Mouse (Mus musculus) myocyte (in vitro differentiated cells): ENCODE measurements around the gene Tex2. TPM values are rescaled to one million over a fixed set of nuclear protein-coding genes. Genes with fewer than 3 reads are reported as not detected.
A peak's percentile ranks its signal among the peaks of the same experiment; 100 is the strongest.

Source experiments
- H3K27me3 ChIP-seq: one replicate; pipeline ENCODE4 v1.6.1; 2011; ENCODE audit not compliant: control insufficient read depth, insufficient read depth, insufficient read length
- H3K36me3 ChIP-seq: one replicate; pipeline ENCODE4 v1.6.1; 2011; ENCODE audit not compliant: control insufficient read depth, insufficient read depth
- H3K4me2 ChIP-seq: one replicate; pipeline ENCODE4 v1.6.1; 2011; ENCODE audit warnings: low read depth, control low read depth
- H3K4me3 ChIP-seq: one replicate; pipeline ENCODE4 v1.5.1; 2011; ENCODE audit warnings: mild to moderate bottlenecking, control low read depth, moderate library complexity
- H3K79me2 ChIP-seq: one replicate; pipeline ENCODE4 v1.6.1; 2011; ENCODE audit not compliant: control insufficient read depth, insufficient read depth
- H3ac ChIP-seq: one replicate; pipeline ENCODE4 v1.6.1; 2011; ENCODE audit not compliant: control insufficient read depth, insufficient read length
- CEBPB ChIP-seq: IDR thresholded peaks from 2 replicates; pipeline ENCODE4 v1.6.1; 2011; ENCODE audit warnings: mild to moderate bottlenecking, moderate library complexity; ENCODE audit not compliant: poor library complexity, insufficient read depth, severe bottlenecking
- E2F4 ChIP-seq: IDR thresholded peaks from one replicate; pipeline ENCODE4 v1.6.1; 2011; ENCODE audit warnings: mild to moderate bottlenecking, control low read depth, moderate library complexity; ENCODE audit not compliant: insufficient read depth
- MAX ChIP-seq: IDR thresholded peaks from one replicate; pipeline ENCODE4 v1.6.1; 2011; ENCODE audit warnings: low read depth, mild to moderate bottlenecking, control low read depth
- MYOD1 ChIP-seq, 3 experiments: IDR thresholded peaks; one replicate each; pipeline ENCODE4 v1.6.1; 2011; ENCODE audit warnings: control low read depth in 2 of 3, low read depth in 2 of 3, mild to moderate bottlenecking in 2 of 3, moderate library complexity in 1 of 3; ENCODE audit not compliant: insufficient read length in 2 of 3, control insufficient read depth in 1 of 3
- MYOG ChIP-seq, 3 experiments: IDR thresholded peaks; one replicate each; pipeline ENCODE4 v1.6.1; 2011; ENCODE audit warnings: control low read depth in 2 of 3, low read depth in 2 of 3, mild to moderate bottlenecking in 2 of 3; ENCODE audit not compliant: insufficient read length in 2 of 3, control insufficient read depth in 1 of 3, insufficient read depth in 1 of 3
- POLR2A ChIP-seq: IDR thresholded peaks from one replicate; pipeline ENCODE4 v1.6.1; 2011; ENCODE audit warnings: low read depth, mild to moderate bottlenecking, control low read depth, moderate library complexity; ENCODE audit not compliant: insufficient read length
- POLR2AphosphoS2 ChIP-seq: IDR thresholded peaks from one replicate; pipeline ENCODE4 v1.6.1; 2011; ENCODE audit warnings: low read depth, control low read depth; ENCODE audit not compliant: insufficient read length
- REST ChIP-seq: IDR thresholded peaks from one replicate; pipeline ENCODE4 v1.6.1; 2011; ENCODE audit warnings: mild to moderate bottlenecking, control low read depth, moderate library complexity; ENCODE audit not compliant: insufficient read depth, insufficient read length
- SRF ChIP-seq: IDR thresholded peaks from one replicate; pipeline ENCODE4 v1.6.1; 2011; ENCODE audit warnings: low read depth; ENCODE audit not compliant: control insufficient read depth, insufficient read length
- TCF12 ChIP-seq: IDR thresholded peaks from one replicate; pipeline ENCODE4 v1.6.1; 2011; ENCODE audit warnings: mild to moderate bottlenecking, control low read depth; ENCODE audit not compliant: poor library complexity, insufficient read depth, severe bottlenecking
- TCF3 ChIP-seq: IDR thresholded peaks from one replicate; pipeline ENCODE4 v1.6.1; 2011; ENCODE audit warnings: low read depth, control low read depth; ENCODE audit not compliant: insufficient read length
- USF1 ChIP-seq: IDR thresholded peaks from one replicate; pipeline ENCODE4 v1.6.1; 2011; ENCODE audit warnings: low read depth, mild to moderate bottlenecking, control low read depth, moderate library complexity
- polyA plus RNA-seq: library from polyadenylated mRNA; unstranded; fragments of >200 nt; fragmentation: generic; extraction: Trizol; gene quantifications from one replicate; pipeline ENCODE4 v1.2.1, GENCODE M21; 2012; ENCODE audit warnings: missing spikeins

Tex2 gene
- polyA plus RNA-seq, 1 experiment, result 7.0 TPM

DNA sequence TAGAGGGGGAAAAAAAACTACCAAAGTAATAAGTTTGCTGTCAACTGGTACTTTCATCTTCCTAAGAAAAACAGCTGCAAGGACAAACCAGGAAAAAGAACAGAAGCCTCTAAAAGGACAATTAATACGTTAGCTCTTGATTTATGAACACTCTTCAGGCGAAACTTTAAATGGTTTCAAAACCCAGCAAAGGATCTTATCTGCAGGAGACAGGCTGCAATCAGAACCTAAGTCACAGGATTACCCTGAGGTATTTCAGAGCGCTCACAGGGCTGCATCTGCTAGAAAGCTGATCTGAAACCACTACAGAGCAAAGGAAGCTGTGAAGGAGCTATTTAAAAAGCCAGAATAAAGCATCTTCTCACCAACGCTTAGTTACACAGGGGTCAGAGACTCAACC lies 131.6 kb downstream of the Tex2 start:
- H3K79me2 ChIP-seq, result peaks cover 99% of the 10 kb centered on the region
- no peak overlapping the region for H3K4me3 ChIP-seq
- H3K4me2 ChIP-seq, result peak overlapping the region; percentile 74
- no peak for TF ChIP-seq TCF3
- TF ChIP-seq REST, result no peak
- H3K27me3 ChIP-seq, result no peaks in the 10 kb centered on the region
- H3K36me3 ChIP-seq, result no peaks in the 10 kb centered on the region
- H3ac ChIP-seq, result no peak overlapping the region

DNA sequence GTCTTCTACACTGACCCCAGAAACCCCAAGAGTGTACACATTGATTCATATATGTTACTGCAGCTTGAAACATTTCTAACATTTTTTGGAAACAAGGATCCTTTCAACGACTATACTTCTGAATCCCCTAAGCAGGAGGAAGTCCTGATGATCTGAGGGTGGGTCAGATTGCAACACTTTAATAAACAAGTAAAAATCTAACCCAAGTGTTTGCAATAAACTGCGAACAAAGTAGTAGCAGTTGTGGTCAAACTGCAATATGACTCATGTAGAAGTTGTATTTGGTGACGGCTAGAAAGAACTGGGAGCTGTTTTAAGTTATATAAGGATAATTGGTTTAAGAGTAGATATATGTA lies 132.7 kb downstream of the Tex2 start:
- Histone ChIP-seq H3K36me3 (no peaks in the 10 kb centered on the region), H3K4me2 (peak overlapping the region; percentile 74), H3ac (no peak overlapping the region), H3K27me3 (no peaks in the 10 kb centered on the region), H3K79me2 (peaks cover 99% of the 10 kb centered on the region), H3K4me3 (no peak overlapping the region)
- TF ChIP-seq CEBPB (peak; percentile 95), USF1 (no peak), MAX (no peak), MYOD1 (IDR thresholded peaks at IDR 0.05; ENCODE audit: control insufficient read depth in 1 of 3, insufficient read length in 2 of 3, low read depth in 2 of 3) (no peak)

DNA sequence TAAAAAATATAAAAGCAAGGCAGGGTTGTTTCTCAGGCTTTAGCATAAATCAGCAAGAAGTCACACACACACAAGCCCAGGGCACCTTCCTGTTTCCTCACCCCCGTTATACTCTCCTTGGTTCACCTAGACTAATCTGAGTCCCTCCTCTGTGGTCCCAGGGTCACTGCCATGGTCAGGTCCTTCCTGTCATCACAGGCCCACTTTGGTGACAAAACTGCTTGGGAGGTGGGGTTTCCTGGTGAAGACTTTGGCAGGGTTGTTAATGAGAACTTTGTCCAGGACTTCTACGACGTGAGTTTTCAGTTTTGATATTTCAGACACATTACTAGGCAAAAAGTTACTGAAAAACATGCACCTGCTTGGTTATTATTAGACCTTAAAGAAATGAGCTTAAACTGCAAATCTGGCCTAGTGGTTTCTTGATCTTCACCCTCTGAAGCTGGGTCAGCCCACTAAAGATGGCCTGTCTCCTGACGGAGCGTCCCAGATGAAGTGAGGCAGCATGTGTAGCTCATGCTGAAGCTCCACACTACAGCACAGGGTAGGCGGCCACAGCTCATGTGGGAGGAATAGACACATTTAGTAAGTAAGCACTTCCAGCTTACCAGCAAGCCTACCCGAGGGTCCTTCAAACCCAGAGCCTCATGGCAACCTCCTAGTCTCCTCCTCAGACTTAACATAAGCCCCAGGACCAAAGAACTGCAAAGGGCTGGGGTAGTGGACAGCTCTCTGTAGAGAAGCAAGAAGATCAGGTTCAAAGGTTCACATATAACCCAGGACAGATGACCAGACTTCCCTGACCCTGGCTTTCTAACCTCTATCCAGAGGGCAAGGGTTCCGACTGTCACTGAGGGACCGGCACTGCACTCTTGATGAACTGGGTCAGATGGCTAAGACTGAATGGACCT lies 133.3 kb downstream of the Tex2 start:
- Histone ChIP-seq H3K27me3 (no peaks in the 10 kb centered on the region), H3K4me2 (peak overlapping the region; percentile 74), H3K4me3 (no peak overlapping the region), H3ac (no peak overlapping the region), H3K36me3 (no peaks in the 10 kb centered on the region), H3K79me2 (peaks cover 99% of the 10 kb centered on the region)
- TF ChIP-seq E2F4, result no peak
- no peak for TF ChIP-seq REST
- no peak for TF ChIP-seq MAX
- TF ChIP-seq USF1, result no peak
- TF ChIP-seq TCF3, result no peak
- no peak for TF ChIP-seq CEBPB
- TF ChIP-seq POLR2AphosphoS2, result no peak
- no peak for TF ChIP-seq MYOD1 (IDR thresholded peaks at IDR 0.05; ENCODE audit: control insufficient read depth in 1 of 3, insufficient read length in 2 of 3, low read depth in 2 of 3)
- TF ChIP-seq POLR2A, result no peak
- no peak for TF ChIP-seq SRF
- TF ChIP-seq TCF12, result no peak
- no peak for TF ChIP-seq MYOG (IDR thresholded peaks at IDR 0.05; ENCODE audit: control insufficient read depth in 1 of 3, insufficient read depth in 1 of 3, insufficient read length in 2 of 3, low read depth in 2 of 3)

- TF ChIP-seq TCF12, result no peak
- no peak for TF ChIP-seq POLR2A
- TF ChIP-seq SRF, result no peak
- TF ChIP-seq MYOD1 (IDR thresholded peaks at IDR 0.05; ENCODE audit: control insufficient read depth in 1 of 3, insufficient read length in 2 of 3, low read depth in 2 of 3), result no peak
- TF ChIP-seq USF1, result no peak
- TF ChIP-seq POLR2AphosphoS2, result no peak
- no peak for TF ChIP-seq TCF3
- no peak for TF ChIP-seq MYOG (IDR thresholded peaks at IDR 0.05; ENCODE audit: control insufficient read depth in 1 of 3, insufficient read depth in 1 of 3, insufficient read length in 2 of 3, low read depth in 2 of 3)
- no peak for TF ChIP-seq REST
- TF ChIP-seq MAX, result no peak
- no peak for TF ChIP-seq E2F4
- TF ChIP-seq CEBPB, result no peak
- H3ac ChIP-seq, result no peak overlapping the region
- no peaks in the 10 kb centered on the region for H3K27me3 ChIP-seq
- H3K36me3 ChIP-seq, result no peaks in the 10 kb centered on the region
- peaks cover 99% of the 10 kb centered on the region for H3K79me2 ChIP-seq
- no peak overlapping the region for H3K4me3 ChIP-seq
- H3K4me2 ChIP-seq, result no peak overlapping the region
These were observed 134.5 kb downstream of the Tex2 start for GRCm38 (mm10) chr11:106478745-106479144.

- H3ac ChIP-seq, result no peak overlapping the region
- H3K4me2 ChIP-seq, result no peak overlapping the region
- H3K79me2 ChIP-seq, result peaks cover 99% of the 10 kb centered on the region
- peak; percentile 67; the same call in 1 of the 2 replicates for TF ChIP-seq CEBPB
- no peak for TF ChIP-seq REST
- H3K4me3 ChIP-seq, result no peak overlapping the region
- no peaks in the 10 kb centered on the region for H3K27me3 ChIP-seq
- H3K36me3 ChIP-seq, result no peaks in the 10 kb centered on the region
These were observed 135.6 kb downstream of the Tex2 start for GRCm38 (mm10) chr11:106477505-106478160.
